Mouse (Mus musculus): ENCODE measurements around the gene Speer1. TPM values are rescaled to one million over a fixed set of nuclear protein-coding genes. Genes with fewer than 3 reads are reported as not detected.
"Not testable (repeated sequence)": the region's sequence is repeated elsewhere in the genome, so short reads cannot be mapped to it uniquely, and the experiment has no call there.

The Speer1 gene
- total RNA-seq (2017), result not detected in 2 replicates

GRCm38 (mm10) chr5:11341216-11341615, at the start of gene Speer1:
Gene Speer1, plus strand, starts transcription at chr5:11341516.
- not testable (repeated sequence) for ATAC-seq (replicated peaks; ENCODE audit: low read depth, poor library complexity, severe bottlenecking)

Other genes with a start within 250 kb of the Speer1 start
- not detected in 2 replicates for gene Gm8879, start 213.9 kb upstream of the Speer1 start, total RNA-seq (2017)
- not detected in 2 replicates for gene Gm5861, start 158.4 kb upstream of the Speer1 start, total RNA-seq (2017)
- not detected in 2 replicates for gene Gm8890, start 85.5 kb upstream of the Speer1 start, total RNA-seq (2017)
- not detected in 2 replicates for gene Gm8897, start 74.9 kb downstream of the Speer1 start, total RNA-seq (2017)
- gene Gm8906, start 161.2 kb downstream of the Speer1 start, total RNA-seq (2017), result not detected in 2 replicates